ENCODE assay signal across 8 mouse cellular contexts in genomic region chr17:75550771-75551413, GRCm38 (mm10). TPM values are rescaled to one million over a fixed set of nuclear protein-coding genes. Genes with fewer than 3 reads are reported as not detected.
DNase-seq lines count a peak whose midpoint lies in the region; ATAC-seq and TF ChIP-seq lines count a peak whose summit lies in the region.

No protein-coding gene starts in this region.

- peak overlapping the region; percentile 91 for H3K4me3 ChIP-seq in heart, embryonic 13.5 days
- H3K4me3 ChIP-seq in limb, embryonic 14.5 days (replicated peaks; ENCODE audit: low read length) = peak overlapping the region; percentile 82
- H3K4me3 ChIP-seq in neural tube, embryonic 15.5 days (replicated peaks) = peak overlapping the region; percentile 90

- no peaks in the 10 kb centered on the region for H3K9me3 ChIP-seq in heart, embryonic 13.5 days
- H3K9me3 ChIP-seq in limb, embryonic 14.5 days (ENCODE audit: control insufficient read depth, low read length) = no peaks in the 10 kb centered on the region
- H3K9me3 ChIP-seq in neural tube, embryonic 15.5 days (replicated peaks) = no peaks in the 10 kb centered on the region

- no peak for TF ChIP-seq CTCF in Patski (IDR thresholded peaks at IDR 0.05)

- peaks cover 29% of the 10 kb centered on the region for H3K36me3 ChIP-seq in heart, embryonic 13.5 days
- H3K36me3 ChIP-seq in limb, embryonic 14.5 days (ENCODE audit: control insufficient read depth, insufficient read depth, low read length) = peaks cover 14% of the 10 kb centered on the region
- peaks cover 13% of the 10 kb centered on the region; the same call in 1 of the 2 replicates for H3K36me3 ChIP-seq in neural tube, embryonic 15.5 days

- H3K9ac ChIP-seq in heart, embryonic 13.5 days = peak overlapping the region; percentile 94
- H3K9ac ChIP-seq in limb, embryonic 14.5 days (ENCODE audit: low read depth, low read length, severe bottlenecking) = peak overlapping the region; percentile 73
- H3K9ac ChIP-seq in neural tube, embryonic 15.5 days (replicated peaks) = peak overlapping the region; percentile 80

- H3K4me2 ChIP-seq in heart, embryonic 13.5 days = peak overlapping the region; percentile 90
- H3K4me2 ChIP-seq in limb, embryonic 14.5 days (replicated peaks; ENCODE audit: low read depth, low read length, severe bottlenecking) = peak overlapping the region; percentile 78
- peak overlapping the region; percentile 83 for H3K4me2 ChIP-seq in neural tube, embryonic 15.5 days

- WGBS in heart, embryonic 13.5 days = 38% methylated on average over 11 of the region's 11 CpGs
- 40% methylated on average over 11 of the region's 11 CpGs for WGBS in limb, embryonic 14.5 days
- WGBS in neural tube, embryonic 15.5 days = 43% methylated on average over 11 of the region's 11 CpGs

- in situ Hi-C loops in Patski (cut with MboI; ENCODE audit: low pct_unique_long_range_greater_than_20kb) = no loop called here

- CTCF ChIA-PET in Patski (lab: Charles Lee) = interaction anchor here (2.4 kb wide), 1 partner anchor 9 kb away, joined by 10 read pairs; no protein-coding TSS in a partner anchor

- ATAC-seq in heart, embryonic 13.5 days (ENCODE audit: extremely low read depth, insufficient number of reproducible peaks, low FRiP score, low TSS enrichment) = no peak
- ATAC-seq in Patski = peak; percentile 27
- ATAC-seq in limb, embryonic 14.5 days (ENCODE audit: low FRiP score, low read depth) = no peak
- no peak; the same call in 1 of the 2 replicates for ATAC-seq in neural tube, embryonic 15.5 days (ENCODE audit: low FRiP score)

- H3K27me3 ChIP-seq in heart, embryonic 13.5 days (replicated peaks) = no peaks in the 10 kb centered on the region
- no peaks in the 10 kb centered on the region for H3K27me3 ChIP-seq in Patski
- no peaks in the 10 kb centered on the region for H3K27me3 ChIP-seq in limb, embryonic 14.5 days (ENCODE audit: control insufficient read depth, insufficient read depth, low read length)
- H3K27me3 ChIP-seq in neural tube, embryonic 15.5 days (replicated peaks) = no peaks in the 10 kb centered on the region

- TF ChIP-seq POLR2A in limb, embryonic 14.5 days (IDR thresholded peaks at IDR 0.05; ENCODE audit: borderline replicate concordance, extremely low read depth, insufficient read depth, insufficient read length) = no peak

- DNase-seq in heart, postnatal 25 days (ENCODE audit: low spot score) = no peak
- DNase-seq in Patski (ENCODE audit: low read depth, low spot score) = no peak
- DNase-seq in forelimb bud, embryonic 11.5 days (ENCODE audit: low read depth, low spot score) = peak; percentile 16
- DNase-seq in limb, embryonic 14.5 days (ENCODE audit: low spot score) = no peak
- no peak for DNase-seq in adipocyte (ENCODE audit: low spot score)
- no peak for DNase-seq in urinary bladder, postnatal 36 days (ENCODE audit: low spot score in 2 of 2)

- POLR2A ChIA-PET in Patski (lab: Charles Lee) = interaction anchor here (0.6 to 1.6 kb wide), 6 partner anchors 10 to 239 kb away, joined by 3 to 5 read pairs (median 4); no protein-coding TSS in a partner anchor

- peaks cover 17% of the 10 kb centered on the region for H3K4me1 ChIP-seq in heart, embryonic 13.5 days
- H3K4me1 ChIP-seq in limb, embryonic 14.5 days (ENCODE audit: control insufficient read depth, insufficient read depth, low read length) = peaks cover 4% of the 10 kb centered on the region
- H3K4me1 ChIP-seq in neural tube, embryonic 15.5 days = peaks cover 15% of the 10 kb centered on the region

- H3K27ac ChIP-seq in heart, embryonic 13.5 days (replicated peaks) = no peak overlapping the region; the same call in 1 of the 2 replicates
- no peak overlapping the region for H3K27ac ChIP-seq in limb, embryonic 14.5 days (replicated peaks; ENCODE audit: low read depth, low read length)
- no peak overlapping the region for H3K27ac ChIP-seq in neural tube, embryonic 15.5 days (replicated peaks)

- intact Hi-C loops in heart, postnatal 25 days (cut with DNase I) = no loop called here

RNA-seq across cellular contexts. Expression of gene Fam98a, which starts 0.9 kb away (rescaled TPM):
- polyA plus RNA-seq in heart, embryonic 13.5 days (2015; fragmentation: Nextera tagmentation; extraction: Ambion mirVana) = 23.6 and 26.8 TPM in 2 replicates
- 10 to 100 TPM; 40.4 to 41.2 TPM for total RNA-seq in heart, postnatal 25 days (2021)
- polyA plus RNA-seq in Patski (2021) = 57.1 TPM
- 46.3 and 58.6 TPM in 2 replicates for polyA plus RNA-seq in limb, embryonic 14.5 days (2012; rRNA removed)
- 13.1 and 13.7 TPM in 2 replicates for polyA plus RNA-seq in limb, embryonic 14.5 days (2014; fragmentation: Nextera tagmentation; extraction: Ambion mirVana)
- 30.3 and 31.0 TPM in 2 replicates for polyA plus RNA-seq in neural tube, embryonic 15.5 days (2015; fragmentation: Nextera tagmentation; extraction: Ambion mirVana)
